Mouse (Mus musculus) limb, embryonic 12.5 days (tissue): ENCODE data around the gene Rxra. TPM values are rescaled to one million over a fixed set of nuclear protein-coding genes. Genes with fewer than 3 reads are reported as not detected.

Experiments
- ATAC-seq: fragments of 200-750 bp; cut with Nextera tagmentation; 2 replicates; pipeline ENCODE4 v1.8.0; 2017; ENCODE audit warnings: low read depth, moderate TSS enrichment; ENCODE audit not compliant: insufficient number of reproducible peaks, insufficient read depth, low FRiP score, low TSS enrichment
- H3K27ac ChIP-seq: fragments of 300-500 bp; sonication (generic); 2 replicates; pipeline ENCODE4 v1.5.1; 2016; ENCODE audit warnings: mild to moderate bottlenecking, moderate library complexity
- H3K27me3 ChIP-seq: fragments of 300-500 bp; sonication (generic); 2 replicates; pipeline ENCODE4 v1.6.1; 2016; ENCODE audit warnings: mild to moderate bottlenecking, moderate library complexity
- H3K36me3 ChIP-seq: fragments of 300-500 bp; sonication (generic); 2 replicates; pipeline ENCODE4 v1.6.1; 2016; ENCODE audit warnings: mild to moderate bottlenecking, moderate library complexity
- H3K4me1 ChIP-seq: fragments of 300-500 bp; sonication (generic); replicated peaks from 2 replicates; pipeline ENCODE4 v1.6.1; 2016
- H3K4me2 ChIP-seq: fragments of 300-500 bp; sonication (generic); 2 replicates; pipeline ENCODE4 v1.6.1; 2016; ENCODE audit warnings: mild to moderate bottlenecking, moderate library complexity
- H3K4me3 ChIP-seq: fragments of 300-500 bp; sonication (generic); replicated peaks from 2 replicates; pipeline ENCODE4 v1.5.1; 2016; ENCODE audit warnings: mild to moderate bottlenecking
- H3K9ac ChIP-seq: fragments of 300-500 bp; sonication (generic); replicated peaks from 2 replicates; pipeline ENCODE4 v1.6.1; 2016; ENCODE audit warnings: mild to moderate bottlenecking, moderate library complexity
- H3K9me3 ChIP-seq: fragments of 300-500 bp; sonication (generic); 2 replicates; pipeline ENCODE4 v1.6.1; 2016; ENCODE audit warnings: mild to moderate bottlenecking, moderate library complexity
- WGBS: fragments of 180-500 bp; shearing (Covaris S2); methylation state at CpG from one replicate; pipeline ENCODE4 v1.1.7; 2016; 5-methylcytosine and 5-hydroxymethylcytosine counted together
- polyA plus RNA-seq: library from polyadenylated mRNA; unstranded; fragments of >200 nt; fragmentation: Nextera tagmentation; extraction: Ambion mirVana; gene quantifications from 2 replicates; pipeline ENCODE4 v1.2.1, GENCODE M21; 2016

Gene Rxra
- polyA plus RNA-seq, 1 experiment from 2014 or later = 15.3 TPM

DNA sequence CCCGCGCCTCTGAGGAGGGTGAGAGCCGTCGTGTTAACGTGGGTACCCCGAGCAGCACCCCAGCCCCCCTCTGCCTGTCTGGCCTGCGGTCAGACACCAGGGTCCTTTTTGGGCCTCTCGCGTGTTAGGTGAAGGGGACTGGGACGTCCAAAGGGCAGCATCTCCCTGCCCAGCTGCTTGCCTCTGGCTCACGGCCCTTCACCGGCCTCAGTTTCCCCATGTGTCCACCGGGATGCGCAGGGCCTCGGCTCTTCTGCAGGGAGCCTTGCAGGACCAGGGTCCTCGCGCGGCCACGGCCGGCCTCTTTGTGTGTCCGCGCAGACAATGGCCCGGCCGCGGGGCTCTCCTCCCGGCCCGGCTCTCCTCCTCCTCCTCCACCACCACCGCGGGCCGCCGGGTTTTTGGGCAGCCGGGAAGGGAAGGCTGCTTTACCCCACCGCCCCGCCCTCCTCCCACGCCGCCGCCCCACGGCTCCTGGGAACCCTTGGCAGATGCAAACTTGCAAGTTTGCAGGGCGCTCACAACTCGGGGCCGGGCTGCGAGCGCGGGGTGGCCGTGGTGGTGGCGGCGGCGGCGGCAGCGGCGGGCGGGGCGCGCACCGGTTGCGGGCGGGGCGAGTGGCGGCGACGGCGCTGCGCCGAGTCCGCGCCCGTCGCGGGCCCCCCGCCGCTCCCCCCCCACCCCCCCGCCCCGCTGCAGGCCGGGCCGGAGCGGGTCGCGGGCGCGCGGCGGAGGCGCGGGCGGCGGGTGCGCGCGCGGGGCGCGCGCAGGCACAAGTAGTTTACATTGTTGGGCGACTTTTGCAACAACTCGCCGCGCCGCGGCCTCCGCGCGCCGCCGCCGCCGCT, 462 bp downstream of the Rxra start:
- no peaks in the 10 kb centered on the region for H3K9me3 ChIP-seq
- H3K36me3 ChIP-seq = no peaks in the 10 kb centered on the region
- peak overlapping the region; percentile 98 for H3K9ac ChIP-seq
- no peaks in the 10 kb centered on the region for H3K27me3 ChIP-seq
- peak overlapping the region; percentile 92 for H3K4me3 ChIP-seq
- WGBS = under 1% methylated on average over 29 of the region's 106 CpGs
- H3K4me1 ChIP-seq = peaks cover 70% of the 10 kb centered on the region
- peak overlapping the region; percentile 99 for H3K27ac ChIP-seq
- ATAC-seq = peak; percentile 28; the same call in 1 of the 2 replicates
- H3K4me2 ChIP-seq = peak overlapping the region; percentile 88

GRCm38 (mm10) chr2:27677411-27678310, 1.4 kb downstream of the Rxra start:
- under 1% methylated on average over 57 of the region's 77 CpGs for WGBS
- no peak for ATAC-seq
- peaks cover 73% of the 10 kb centered on the region for H3K4me1 ChIP-seq

DNA sequence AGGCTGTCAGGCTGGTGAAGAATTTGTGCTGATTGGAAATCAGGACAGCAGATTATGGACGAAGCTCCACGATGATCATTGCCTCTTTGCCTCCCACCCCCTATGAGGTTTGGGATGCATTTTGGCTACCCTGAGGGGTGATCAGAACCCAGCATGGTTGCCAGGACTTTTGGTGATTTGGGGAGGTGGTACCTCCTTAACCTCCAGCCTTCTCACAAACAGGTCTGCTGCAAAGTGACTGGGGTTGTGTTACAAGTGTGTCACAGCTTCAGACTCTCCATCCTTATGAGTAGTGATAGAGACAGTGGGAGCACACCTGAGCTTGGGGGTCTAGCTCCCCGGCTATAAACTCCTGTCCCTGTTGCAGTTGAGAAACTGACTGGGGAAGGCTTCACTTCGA, 2.1 kb downstream of the Rxra start:
- peak overlapping the region; percentile 92 for H3K4me3 ChIP-seq
- no peak for ATAC-seq
- H3K27ac ChIP-seq = peak overlapping the region; percentile 98
- H3K36me3 ChIP-seq = no peaks in the 10 kb centered on the region
- peaks cover 75% of the 10 kb centered on the region for H3K4me1 ChIP-seq
- H3K9me3 ChIP-seq = no peaks in the 10 kb centered on the region
- H3K27me3 ChIP-seq = no peaks in the 10 kb centered on the region
- peak overlapping the region; percentile 89 for H3K4me2 ChIP-seq
- H3K9ac ChIP-seq = peak overlapping the region; percentile 98
- WGBS = 29% methylated on average over 4 of the region's 4 CpGs

More at GRCm38 (mm10) chr2:27677411-27678310, 1.4 kb downstream of the Rxra start:
- Histone ChIP-seq H3K4me3 (peak overlapping the region; percentile 92), H3K4me2 (peak overlapping the region; percentile 89), H3K27me3 (no peaks in the 10 kb centered on the region), H3K27ac (peak overlapping the region; percentile 98), H3K9me3 (no peaks in the 10 kb centered on the region), H3K36me3 (no peaks in the 10 kb centered on the region), H3K9ac (peak overlapping the region; percentile 98)

GRCm38 (mm10) chr2:27678836-27679480, 2.7 kb downstream of the Rxra start:
- H3K27ac ChIP-seq = peak overlapping the region; percentile 62
- ATAC-seq = no peak
- H3K4me3 ChIP-seq = peak overlapping the region; percentile 92
- no peaks in the 10 kb centered on the region for H3K27me3 ChIP-seq
- 43% methylated on average over 7 of the region's 7 CpGs for WGBS
- peak overlapping the region; percentile 98 for H3K9ac ChIP-seq
- no peaks in the 10 kb centered on the region for H3K36me3 ChIP-seq
- peak overlapping the region; percentile 89 for H3K4me2 ChIP-seq
- H3K9me3 ChIP-seq = no peaks in the 10 kb centered on the region
- H3K4me1 ChIP-seq = peaks cover 78% of the 10 kb centered on the region

GRCm38 (mm10) chr2:27679621-27680025, 3.4 kb downstream of the Rxra start:
- Histone ChIP-seq H3K9ac (peak overlapping the region; percentile 98; the same call in 1 of the 2 replicates), H3K36me3 (no peaks in the 10 kb centered on the region), H3K27me3 (no peaks in the 10 kb centered on the region), H3K4me1 (peaks cover 84% of the 10 kb centered on the region), H3K27ac (peak overlapping the region; percentile 62), H3K9me3 (no peaks in the 10 kb centered on the region), H3K4me2 (peak overlapping the region; percentile 89), H3K4me3 (peak overlapping the region; percentile 92)
- WGBS = 20% methylated on average over 3 of the region's 3 CpGs
- ATAC-seq = no peak

DNA sequence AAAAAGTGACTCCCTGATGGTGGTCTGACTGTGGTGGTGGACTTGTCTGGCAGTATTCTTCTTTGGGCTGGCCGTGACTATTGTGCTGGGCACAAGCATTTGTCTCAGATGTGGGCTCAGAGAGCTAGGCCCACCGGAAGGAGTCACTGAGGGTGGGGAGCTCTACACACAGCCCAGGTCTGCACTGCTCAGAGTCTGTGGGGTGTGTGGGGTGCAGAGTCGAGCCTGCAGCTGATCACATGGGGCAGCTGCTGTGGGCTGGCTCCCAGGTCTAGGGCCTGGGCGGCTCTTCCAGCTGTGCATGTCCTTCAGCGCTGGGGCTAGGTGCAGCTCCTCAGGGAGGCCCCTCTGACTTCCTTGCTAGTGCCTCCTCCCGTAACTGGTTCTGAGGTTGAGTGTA, 3.8 kb downstream of the Rxra start:
- Histone ChIP-seq H3K36me3 (no peaks in the 10 kb centered on the region), H3K4me3 (0 out of 2 replicates have a peak overlapping the region, but pooled peaks have one; percentile 6), H3K9ac (peak overlapping the region; percentile 98; the same call in 1 of the 2 replicates), H3K27me3 (no peaks in the 10 kb centered on the region), H3K4me1 (peaks cover 88% of the 10 kb centered on the region), H3K27ac (peak overlapping the region; percentile 62), H3K4me2 (peak overlapping the region; percentile 89), H3K9me3 (no peaks in the 10 kb centered on the region)
- WGBS = 58% methylated on average over 6 of the region's 6 CpGs
- ATAC-seq = no peak

DNA sequence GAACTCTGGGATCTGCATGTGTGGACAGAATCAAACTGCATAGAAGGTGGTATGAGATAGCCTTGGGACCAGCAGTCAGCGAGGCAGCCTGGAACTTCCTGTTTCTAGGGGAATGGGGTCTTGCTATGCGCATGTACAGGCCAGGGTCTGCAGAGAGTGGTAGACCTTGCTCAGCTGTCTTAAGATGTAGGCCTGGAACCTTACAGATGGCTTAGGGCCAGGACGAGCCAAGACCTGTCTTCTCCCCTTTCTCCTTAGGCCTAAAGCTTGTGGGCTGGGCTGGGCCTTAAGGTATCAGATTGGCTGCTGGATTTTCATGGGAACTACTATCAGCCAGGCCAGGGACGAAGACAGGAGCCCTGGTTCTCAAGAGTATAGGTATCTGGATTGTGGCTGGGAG, 4.4 kb downstream of the Rxra start:
- no peaks in the 10 kb centered on the region for H3K27me3 ChIP-seq
- ATAC-seq = no peak
- no peak overlapping the region for H3K4me3 ChIP-seq
- peaks cover 85% of the 10 kb centered on the region for H3K4me1 ChIP-seq
- peak overlapping the region; percentile 89 for H3K4me2 ChIP-seq
- H3K9me3 ChIP-seq = no peaks in the 10 kb centered on the region
- H3K9ac ChIP-seq = peak overlapping the region; percentile 98; the same call in 1 of the 2 replicates
- H3K36me3 ChIP-seq = no peaks in the 10 kb centered on the region
- H3K27ac ChIP-seq = peak overlapping the region; percentile 62; the same call in 1 of the 2 replicates
- 80% methylated on average over 4 of the region's 4 CpGs for WGBS

GRCm38 (mm10) chr2:27681426-27681825, 5.2 kb downstream of the Rxra start:
- Histone ChIP-seq H3K27ac (no peak overlapping the region), H3K4me2 (no peak overlapping the region), H3K9ac (no peak overlapping the region; the same call in 1 of the 2 replicates), H3K9me3 (no peaks in the 10 kb centered on the region), H3K27me3 (no peaks in the 10 kb centered on the region), H3K4me3 (no peak overlapping the region), H3K4me1 (peaks cover 83% of the 10 kb centered on the region), H3K36me3 (no peaks in the 10 kb centered on the region)
- 81% methylated on average over 4 of the region's 4 CpGs for WGBS
- no peak for ATAC-seq

DNA sequence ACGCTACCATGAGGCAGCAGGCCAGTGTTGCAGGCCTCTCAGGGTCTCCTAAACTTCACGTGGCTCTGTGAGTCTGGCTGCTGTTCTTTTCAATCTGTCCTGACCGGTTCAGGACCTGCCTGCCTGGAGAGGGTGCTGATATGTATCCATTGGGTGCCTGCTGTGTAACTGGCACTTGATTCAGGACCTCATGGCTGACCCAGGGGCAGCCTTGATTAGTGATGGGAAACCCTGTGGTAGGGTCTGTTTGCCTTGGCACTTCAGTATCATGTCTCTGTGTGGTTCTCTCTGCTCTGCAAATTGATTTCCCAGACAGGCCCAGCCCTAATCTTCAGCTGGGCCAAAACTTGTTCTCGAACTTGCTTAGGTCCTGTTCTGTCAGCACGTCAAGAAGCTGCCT, 5.9 kb downstream of the Rxra start:
- WGBS = 70% methylated on average over 5 of the region's 5 CpGs
- H3K9ac ChIP-seq = no peak overlapping the region
- no peak overlapping the region for H3K4me2 ChIP-seq
- peaks cover 88% of the 10 kb centered on the region for H3K4me1 ChIP-seq
- no peak for ATAC-seq
- H3K27ac ChIP-seq = no peak overlapping the region
- no peaks in the 10 kb centered on the region for H3K27me3 ChIP-seq
- H3K36me3 ChIP-seq = no peaks in the 10 kb centered on the region
- H3K4me3 ChIP-seq = no peak overlapping the region
- H3K9me3 ChIP-seq = no peaks in the 10 kb centered on the region

GRCm38 (mm10) chr2:27684017-27684657, 7.9 kb downstream of the Rxra start:
- WGBS = 42% methylated on average over 11 of the region's 11 CpGs
- Histone ChIP-seq H3K9me3 (no peaks in the 10 kb centered on the region), H3K27ac (0 out of 2 replicates have a peak overlapping the region, but pooled peaks have one; percentile 17), H3K9ac (peak overlapping the region; percentile 42; the same call in 1 of the 2 replicates), H3K27me3 (no peaks in the 10 kb centered on the region), H3K4me3 (no peak overlapping the region), H3K4me2 (no peak overlapping the region), H3K36me3 (no peaks in the 10 kb centered on the region), H3K4me1 (peaks cover 92% of the 10 kb centered on the region)
- ATAC-seq = no peak
